Mouse (Mus musculus) cerebellum, adult 2 months (tissue): ENCODE measurements around the gene Chrm4. TPM values are rescaled to one million over a fixed set of nuclear protein-coding genes. Genes with fewer than 3 reads are reported as not detected.
A peak's percentile ranks its signal among the peaks of the same experiment; 100 is the strongest.

ENCODE experiments used
- DNase-seq, 2 experiments: peaks; one replicate each; pipeline ENCODE4 v3.0.0; 2021
- H3K27ac ChIP-seq: fragments of 200-500 bp; 2 replicates; pipeline ENCODE4 v1.5.1; 2012; ENCODE audit warnings: low read length, control low read depth, inconsistent platforms; ENCODE audit not compliant: insufficient read depth
- H3K27me3 ChIP-seq: fragments of 200-500 bp; 2 replicates; pipeline ENCODE4 v1.6.1; 2012; ENCODE audit warnings: inconsistent platforms, mild to moderate bottlenecking, low read length, moderate library complexity; ENCODE audit not compliant: control insufficient read depth, insufficient read depth
- H3K4me1 ChIP-seq: fragments of 200-500 bp; 2 replicates; pipeline ENCODE4 v1.6.1; 2011; ENCODE audit warnings: low read length; ENCODE audit not compliant: control insufficient read depth, insufficient read depth
- H3K4me3 ChIP-seq: fragments of 200-500 bp; replicated peaks from 2 replicates; pipeline ENCODE3; 2011; ENCODE audit warnings: mild to moderate bottlenecking, low read depth, low read length, control low read depth; ENCODE audit not compliant: insufficient read depth
- CTCF ChIP-seq: fragments of 200-500 bp; IDR thresholded peaks from 2 replicates; pipeline ENCODE4 v1.5.1; 2011; ENCODE audit warnings: low read depth, mild to moderate bottlenecking, control low read depth, low read length, moderate library complexity, borderline replicate concordance; ENCODE audit not compliant: insufficient read depth
- POLR2A ChIP-seq: fragments of 200-500 bp; IDR thresholded peaks from 2 replicates; pipeline ENCODE4 v1.6.1; 2011; ENCODE audit warnings: low read length, control low read depth, borderline replicate concordance; ENCODE audit not compliant: insufficient read depth
- WGBS: fragments of 180-500 bp; shearing (Covaris S2); methylation state at CpG from one replicate; pipeline ENCODE4 v1.1.7; 2018; 5-methylcytosine and 5-hydroxymethylcytosine counted together
- polyA plus RNA-seq: library from polyadenylated mRNA; depleted of rRNA; stranded (reverse); fragments of >200 nt; gene quantifications from 2 replicates; pipeline ENCODE4 v1.2.3, GENCODE M21; 2012

Gene Chrm4
- polyA plus RNA-seq, 1 experiment, result 2.0 TPM

DNA sequence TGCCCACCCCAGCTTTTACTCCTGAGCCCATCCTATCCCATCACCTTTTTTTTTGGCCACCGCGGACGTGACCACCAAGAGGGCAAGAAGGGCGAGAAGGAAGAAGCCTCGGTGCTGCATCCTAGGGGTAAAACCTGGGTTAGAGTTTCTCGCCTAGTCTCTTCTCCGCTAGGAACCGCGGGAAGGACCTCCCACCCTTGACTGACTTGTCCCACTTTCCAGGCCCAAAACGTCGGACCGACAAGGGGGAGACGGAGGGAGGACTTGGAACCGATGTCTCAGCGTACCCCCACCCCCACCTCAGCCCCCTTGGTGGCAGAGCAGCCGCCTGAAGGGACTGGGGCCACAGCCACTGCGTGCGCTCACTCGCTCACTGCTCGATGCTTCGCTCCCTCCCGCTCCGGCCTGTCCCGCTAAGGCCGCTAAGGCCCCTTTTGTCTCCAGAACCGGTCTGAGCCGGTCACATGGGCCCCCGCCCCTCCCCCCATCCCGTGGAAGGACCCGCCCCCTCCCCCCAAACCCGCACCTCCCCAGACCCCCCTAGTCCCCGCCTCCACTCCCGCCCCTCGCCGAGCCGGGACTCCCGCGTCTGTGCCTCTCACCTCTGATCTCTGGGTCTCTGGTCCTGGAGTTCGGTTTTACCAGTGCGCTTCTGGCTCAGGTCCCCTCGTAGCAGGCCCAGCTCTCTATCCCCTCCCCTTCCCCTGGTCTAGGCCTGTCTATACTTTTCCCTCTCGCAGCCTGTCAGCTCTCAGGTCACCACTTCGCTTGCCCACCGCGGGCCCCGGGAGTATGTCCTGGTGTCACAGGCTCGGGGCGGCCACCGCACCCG, 4.5 kb downstream of the Chrm4 start:
- TF ChIP-seq POLR2A, result no peak
- no peak for TF ChIP-seq CTCF

DNA sequence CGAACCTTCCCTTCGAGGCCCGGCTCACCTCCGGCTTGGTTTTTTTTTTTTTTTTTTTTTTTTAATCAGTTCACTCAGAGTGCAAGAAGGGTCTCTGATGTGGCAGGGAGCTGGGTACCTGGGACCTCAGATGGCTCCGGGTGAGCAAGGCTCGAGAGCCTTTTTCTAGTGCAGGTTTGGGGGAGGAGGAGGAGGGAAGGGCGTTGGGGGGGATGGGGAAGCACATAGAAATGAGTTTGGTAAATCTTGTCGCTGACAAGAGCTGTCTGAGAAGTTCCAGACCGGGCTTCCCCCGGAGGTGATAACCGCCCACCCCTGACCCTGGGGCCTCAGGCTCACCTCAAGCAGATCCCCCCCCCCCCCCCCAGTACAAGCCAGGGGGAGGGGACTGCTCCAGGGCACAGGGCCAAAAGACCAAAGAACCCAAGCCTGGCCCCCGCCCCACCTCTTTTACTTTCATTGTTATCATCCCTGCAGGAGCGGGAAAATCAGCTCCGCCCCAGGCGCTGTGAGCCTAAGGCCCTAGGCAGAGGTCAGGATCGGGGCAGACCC, 5.2 kb downstream of the Chrm4 start, which contains the start of gene Mdk:
TSS of gene Mdk (minus strand) at position 138 of the 552 bp plus-strand sequence.
- Histone ChIP-seq H3K4me3 (peak within 1 kb of the TSS; percentile 2), H3K4me1 (peaks cover 74% of the 10 kb centered on the region), H3K27me3 (no peaks in the 10 kb centered on the region), H3K27ac (peak within 1 kb of the TSS; percentile 57)
- 37% methylated on average over 16 of the region's 16 CpGs for WGBS
- peak; percentile 30 to 35 for DNase-seq
- TF ChIP-seq POLR2A, result no peak
- TF ChIP-seq CTCF, result no peak

More for the DNA sequence above, 4.5 kb downstream of the Chrm4 start:
- peaks cover 67% of the 10 kb centered on the region for H3K4me1 ChIP-seq
- peak; percentile 33 to 38 for DNase-seq
- no peak overlapping the region for H3K27ac ChIP-seq
- peak overlapping the region; percentile 2 for H3K4me3 ChIP-seq
- no peaks in the 10 kb centered on the region for H3K27me3 ChIP-seq
- 41% methylated on average over 49 of the region's 50 CpGs for WGBS

DNA sequence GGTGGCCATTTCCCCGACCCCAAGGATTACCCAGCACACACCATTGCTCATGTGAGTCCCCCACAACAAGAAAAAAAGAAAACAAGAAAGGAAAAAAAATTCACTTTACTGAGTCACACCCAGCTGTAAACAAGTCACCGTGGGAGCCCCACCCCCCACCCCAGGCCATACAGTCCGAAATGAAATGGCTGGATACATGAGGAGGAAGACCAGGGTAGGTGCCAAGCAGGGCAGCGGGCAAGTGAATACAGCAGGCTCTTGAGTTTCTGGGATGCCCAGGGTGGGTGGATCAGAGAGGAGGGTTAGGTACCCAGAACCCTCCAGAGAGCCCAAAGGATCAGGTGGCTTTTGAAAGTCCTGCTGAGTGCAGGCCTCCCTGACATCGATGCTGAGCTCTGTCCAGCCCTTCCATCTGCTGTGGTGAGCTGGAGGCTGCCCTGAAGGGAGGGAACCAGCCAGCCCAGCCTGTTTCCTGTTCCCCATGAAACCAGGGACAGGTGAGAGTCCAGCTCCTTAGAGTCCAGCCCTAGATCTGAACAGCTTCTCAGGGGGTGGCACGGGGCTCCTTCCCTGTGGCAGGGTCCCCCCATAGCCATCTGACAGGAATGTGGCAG, 5.8 kb downstream of the Chrm4 start:
- TF ChIP-seq CTCF, result no peak
- TF ChIP-seq POLR2A, result no peak
- peak; percentile 75 to 78 for DNase-seq
- WGBS, result 8% methylated on average over 6 of the region's 6 CpGs
- Histone ChIP-seq H3K4me3 (no peak overlapping the region), H3K4me1 (peaks cover 80% of the 10 kb centered on the region), H3K27me3 (no peaks in the 10 kb centered on the region), H3K27ac (peak overlapping the region; percentile 57)

DNA sequence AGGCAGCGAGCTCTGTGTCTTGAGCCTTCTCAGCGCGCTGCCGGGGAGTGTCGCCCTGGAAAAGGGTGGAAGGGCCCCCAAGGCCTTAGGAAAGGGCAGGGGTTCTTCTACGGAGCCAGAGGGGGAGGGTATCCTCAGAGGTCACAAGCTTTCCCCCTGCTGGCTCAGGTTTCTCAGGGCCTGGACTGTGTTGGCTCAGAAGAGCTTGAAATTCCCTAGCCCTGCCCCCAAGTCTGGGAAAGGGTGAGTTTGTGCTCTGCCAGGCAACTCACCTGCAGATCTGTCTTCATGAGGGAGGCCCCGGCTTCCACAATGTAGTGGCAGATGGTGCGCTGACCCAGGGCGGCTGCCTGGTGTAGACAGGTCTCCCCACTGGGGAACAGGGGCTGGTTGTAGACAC, 6.4 kb downstream of the Chrm4 start:
- H3K27me3 ChIP-seq, result no peaks in the 10 kb centered on the region
- WGBS, result 13% methylated on average over 9 of the region's 9 CpGs
- H3K4me1 ChIP-seq, result peaks cover 79% of the 10 kb centered on the region
- TF ChIP-seq POLR2A (no peak), CTCF (no peak)
- peak; percentile 82 to 87 for DNase-seq
- peak overlapping the region; percentile 57 for H3K27ac ChIP-seq
- no peak overlapping the region for H3K4me3 ChIP-seq

DNA sequence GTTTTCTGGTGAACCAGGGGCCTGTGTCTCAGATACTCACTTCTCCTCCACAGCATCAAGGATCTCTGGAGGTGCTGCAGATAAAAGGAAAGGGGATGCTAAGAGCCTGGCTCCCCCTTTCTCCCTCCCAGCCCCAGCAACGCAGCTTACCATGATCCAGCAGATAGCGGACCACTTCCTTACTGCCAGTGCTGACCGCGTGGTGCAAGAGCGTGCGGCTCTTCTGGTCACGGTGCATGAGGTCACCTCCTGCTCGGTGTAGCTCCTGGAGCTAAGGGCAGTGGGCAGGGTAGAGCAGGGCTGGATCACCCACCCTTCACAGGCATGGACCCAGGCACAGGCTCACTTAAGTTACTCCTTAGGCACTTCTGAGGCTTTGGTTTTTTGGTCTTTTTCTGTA, 7.0 kb downstream of the Chrm4 start:
- H3K27me3 ChIP-seq, result no peaks in the 10 kb centered on the region
- peak overlapping the region; percentile 27 for H3K27ac ChIP-seq
- H3K4me1 ChIP-seq, result peaks cover 76% of the 10 kb centered on the region
- TF ChIP-seq CTCF (no peak), POLR2A (no peak)
- WGBS, result 38% methylated on average over 8 of the region's 8 CpGs
- DNase-seq, result no peak
- H3K4me3 ChIP-seq, result no peak overlapping the region

DNA sequence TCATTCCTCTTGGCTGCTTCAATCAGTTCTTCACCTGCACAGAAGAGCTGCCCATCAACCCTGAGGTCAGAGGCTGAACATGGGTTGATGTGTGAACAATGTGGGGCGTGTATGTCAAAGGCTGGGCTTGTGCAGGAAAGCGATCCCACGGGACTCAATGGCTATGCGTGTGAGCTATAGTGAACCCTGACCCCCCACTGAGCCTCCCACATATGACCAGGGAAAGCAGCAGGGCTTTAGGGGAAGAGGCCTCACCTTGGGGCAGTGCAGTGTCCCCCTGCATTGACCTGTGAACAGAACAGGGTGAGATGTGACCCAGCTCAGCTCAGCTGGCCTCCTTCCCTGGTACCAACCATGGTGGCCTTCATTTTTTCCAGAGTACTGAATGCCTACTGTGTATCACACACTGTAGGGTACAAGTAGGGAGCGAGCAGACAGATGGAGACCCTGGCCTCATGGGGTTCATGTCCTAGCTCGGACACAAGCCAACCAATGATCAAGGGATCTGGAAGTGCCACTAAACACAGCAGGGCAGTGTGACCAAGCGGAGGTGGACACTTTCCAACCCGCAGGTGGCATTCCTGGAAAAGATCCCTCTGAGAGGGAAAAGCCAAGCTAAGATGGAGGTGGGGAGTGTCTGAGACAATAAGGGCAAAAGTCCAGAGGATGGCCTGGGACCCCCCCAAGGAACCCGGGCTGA, 7.9 kb downstream of the Chrm4 start:
- Histone ChIP-seq H3K4me1 (peaks cover 78% of the 10 kb centered on the region), H3K27me3 (no peaks in the 10 kb centered on the region), H3K4me3 (no peak overlapping the region), H3K27ac (peak overlapping the region; percentile 27)
- TF ChIP-seq CTCF (no peak), POLR2A (no peak)
- WGBS, result 37% methylated on average over 9 of the region's 9 CpGs
- DNase-seq, result peak; percentile 70 to 75

DNA sequence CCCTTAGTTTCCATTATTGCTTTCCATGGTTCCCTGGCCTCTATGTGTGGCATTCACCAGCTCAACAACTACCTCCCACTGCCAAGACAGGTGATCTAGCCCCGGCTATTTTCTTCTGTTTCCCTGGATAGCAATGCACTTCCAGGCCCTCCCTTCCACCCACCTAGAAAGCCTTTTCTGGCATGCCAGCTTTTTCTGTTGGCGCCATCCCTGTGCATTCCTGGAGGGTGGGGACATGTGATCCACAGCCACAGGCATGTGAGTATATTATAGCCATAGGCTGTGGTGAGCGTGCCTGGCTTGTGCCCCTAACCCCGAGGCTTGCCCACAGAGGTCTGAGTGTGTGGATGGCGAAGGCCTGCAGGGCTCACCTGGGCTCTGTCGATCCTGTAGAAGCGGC, 9.1 kb downstream of the Chrm4 start:
- H3K27ac ChIP-seq, result no peak overlapping the region
- no peak for TF ChIP-seq CTCF
- no peak for TF ChIP-seq POLR2A
- peaks cover 78% of the 10 kb centered on the region for H3K4me1 ChIP-seq
- DNase-seq, result peak in 1 of 2 experiments; percentile 33
- no peaks in the 10 kb centered on the region for H3K27me3 ChIP-seq
- WGBS, result 43% methylated on average over 7 of the region's 7 CpGs
- no peak overlapping the region for H3K4me3 ChIP-seq
